Mouse (Mus musculus) lung, embryonic 14.5 days (tissue): ENCODE data around the gene Cyp2s1. TPM values are rescaled to one million over a fixed set of nuclear protein-coding genes. Genes with fewer than 3 reads are reported as not detected.
"Not testable (repeated sequence)": the region's sequence is repeated elsewhere in the genome, so short reads cannot be mapped to it uniquely, and the experiment has no call there.

Experiments
- ATAC-seq: fragments of 200-750 bp; cut with Nextera tagmentation; 2 replicates; pipeline ENCODE4 v1.8.0; 2017; ENCODE audit warnings: mild to moderate bottlenecking, moderate TSS enrichment, moderate library complexity; ENCODE audit not compliant: insufficient read depth
- DNase-seq: peaks from one replicate; pipeline ENCODE4 v3.0.0-alpha.2; 2015
- H3K27ac ChIP-seq: fragments of 300-500 bp; sonication (generic); 2 replicates; pipeline ENCODE4 v1.5.1; 2014; ENCODE audit warnings: low read depth, mild to moderate bottlenecking, moderate library complexity
- H3K27me3 ChIP-seq: fragments of 300-500 bp; sonication (generic); 2 replicates; pipeline ENCODE4 v1.6.1; 2014; ENCODE audit warnings: low read length, control low read depth; ENCODE audit not compliant: insufficient read depth
- H3K36me3 ChIP-seq: fragments of 300-500 bp; sonication (generic); 2 replicates; pipeline ENCODE4 v1.6.1; 2014; ENCODE audit warnings: control low read depth; ENCODE audit not compliant: insufficient read depth
- H3K4me1 ChIP-seq: fragments of 300-500 bp; sonication (generic); 2 replicates; pipeline ENCODE4 v1.6.1; 2014; ENCODE audit warnings: antibody characterized with exemption, control low read depth; ENCODE audit not compliant: insufficient read depth
- H3K4me2 ChIP-seq: fragments of 300-500 bp; sonication (generic); 2 replicates; pipeline ENCODE4 v1.6.1; 2014; ENCODE audit warnings: mild to moderate bottlenecking
- H3K4me3 ChIP-seq: fragments of 300-500 bp; sonication (generic); 2 replicates; pipeline ENCODE4 v1.5.1; 2014; ENCODE audit warnings: low read depth, low read length
- H3K9ac ChIP-seq: fragments of 300-500 bp; sonication (generic); 2 replicates; pipeline ENCODE4 v1.6.1; 2014
- H3K9me3 ChIP-seq: fragments of 300-500 bp; sonication (generic); 2 replicates; pipeline ENCODE4 v1.6.1; 2016; ENCODE audit warnings: low read depth, low read length, control low read depth
- CTCF ChIP-seq: IDR thresholded peaks from 2 replicates; pipeline ENCODE4 v1.5.1; 2016; ENCODE audit warnings: antibody characterized with exemption, low read depth
- WGBS: fragments of 180-500 bp; shearing (Covaris S2); extraction: QIAGEN DNeasy Blood & Tissue Kit; methylation state at CpG from one replicate; pipeline ENCODE4 v1.1.7; 2014; 5-methylcytosine and 5-hydroxymethylcytosine counted together
- polyA plus RNA-seq: library from polyadenylated mRNA; unstranded; fragments of >200 nt; fragmentation: Nextera tagmentation; extraction: Ambion mirVana; gene quantifications from 2 replicates; pipeline ENCODE4 v1.2.1, GENCODE M21; 2014

Gene Cyp2s1
- polyA plus RNA-seq, 1 experiment from 2014 or later, result 3.2 TPM

GRCm38 (mm10) chr7:25801031-25801430, 15.7 kb downstream of the Cyp2s1 start:
- WGBS, result 86% methylated on average over 6 of the region's 6 CpGs
- Histone ChIP-seq H3K4me2 (no peak overlapping the region), H3K36me3 (no peaks in the 10 kb centered on the region), H3K9me3 (0 out of 2 replicates have a peak, but pooled peaks cover 4% of the 10 kb centered on the region), H3K4me3 (no peak overlapping the region), H3K4me1 (0 out of 2 replicates have a peak, but pooled peaks cover 9% of the 10 kb centered on the region), H3K9ac (no peak overlapping the region), H3K27me3 (no peaks in the 10 kb centered on the region), H3K27ac (no peak overlapping the region)
- no peak for TF ChIP-seq CTCF
- no peak for DNase-seq
- no peak for ATAC-seq

GRCm38 (mm10) chr7:25799369-25799768, 17.3 kb downstream of the Cyp2s1 start:
- Histone ChIP-seq H3K36me3 (no peaks in the 10 kb centered on the region), H3K9ac (no peak overlapping the region), H3K9me3 (0 out of 2 replicates have a peak, but pooled peaks cover 4% of the 10 kb centered on the region), H3K4me3 (no peak overlapping the region), H3K27me3 (no peaks in the 10 kb centered on the region), H3K4me1 (0 out of 2 replicates have a peak, but pooled peaks cover 9% of the 10 kb centered on the region), H3K4me2 (no peak overlapping the region), H3K27ac (no peak overlapping the region)
- no peak for TF ChIP-seq CTCF
- ATAC-seq (no peak), DNase-seq (no peak)
- WGBS, result 63% methylated on average over 1 of the region's 1 CpGs

DNA sequence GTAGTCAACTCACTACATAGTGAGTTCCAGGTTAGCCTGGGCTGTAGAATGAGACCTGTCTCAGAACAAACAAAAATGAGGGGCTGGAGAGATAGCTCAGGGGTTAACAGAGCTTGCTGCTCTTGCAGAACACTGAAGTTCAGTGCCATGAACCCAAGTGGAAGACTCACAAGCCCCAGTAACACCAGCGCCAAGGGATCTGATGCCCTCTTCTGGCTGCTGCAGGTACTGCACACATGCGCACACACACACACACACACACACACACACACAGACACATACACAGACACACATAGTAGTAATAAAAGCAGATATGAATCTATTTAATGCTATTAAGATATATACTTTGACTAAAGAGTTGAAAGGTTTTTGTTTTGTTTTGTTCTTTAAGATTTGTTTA, 18.2 kb downstream of the Cyp2s1 start:
- Histone ChIP-seq H3K9ac (no peak overlapping the region), H3K4me1 (0 out of 2 replicates have a peak, but pooled peaks cover 9% of the 10 kb centered on the region), H3K27ac (no peak overlapping the region), H3K9me3 (0 out of 2 replicates have a peak, but pooled peaks cover 4% of the 10 kb centered on the region), H3K4me2 (no peak overlapping the region), H3K4me3 (no peak overlapping the region), H3K27me3 (no peaks in the 10 kb centered on the region), H3K36me3 (no peaks in the 10 kb centered on the region)
- 93% methylated on average over 2 of the region's 2 CpGs for WGBS
- no peak for ATAC-seq
- DNase-seq, result no peak
- peak; percentile 53 for TF ChIP-seq CTCF

DNA sequence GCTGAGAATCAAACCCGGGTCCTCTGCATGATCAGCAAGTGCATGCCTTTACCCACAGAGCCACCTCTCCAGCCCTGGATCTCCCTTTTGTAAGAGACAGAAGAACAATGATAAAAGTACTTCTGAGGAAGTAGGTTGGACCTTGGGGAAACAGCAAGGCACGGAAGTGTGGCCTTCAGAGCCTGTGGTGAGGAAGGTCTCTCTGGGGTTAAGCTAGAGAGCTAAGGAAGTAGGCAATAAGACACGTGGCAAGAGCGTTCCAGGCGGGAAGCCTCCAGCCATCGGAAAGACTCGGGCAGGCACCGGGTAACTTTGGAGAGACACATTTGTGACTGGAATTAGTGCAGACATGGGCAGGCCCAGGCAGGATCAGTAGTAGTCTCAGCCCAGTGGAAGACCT, 21.9 kb downstream of the Cyp2s1 start:
- Histone ChIP-seq H3K9ac (no peak overlapping the region), H3K9me3 (0 out of 2 replicates have a peak, but pooled peaks cover 4% of the 10 kb centered on the region), H3K36me3 (no peaks in the 10 kb centered on the region), H3K27ac (no peak overlapping the region), H3K4me1 (no peaks in the 10 kb centered on the region), H3K4me2 (no peak overlapping the region), H3K27me3 (no peaks in the 10 kb centered on the region), H3K4me3 (no peak overlapping the region)
- 83% methylated on average over 8 of the region's 8 CpGs for WGBS
- TF ChIP-seq CTCF, result no peak
- DNase-seq (no peak), ATAC-seq (no peak)

GRCm38 (mm10) chr7:25793679-25794078, 23.0 kb downstream of the Cyp2s1 start:
- Histone ChIP-seq H3K9ac (no peak overlapping the region), H3K4me1 (no peaks in the 10 kb centered on the region), H3K36me3 (no peaks in the 10 kb centered on the region), H3K27ac (no peak overlapping the region), H3K4me3 (no peak overlapping the region), H3K9me3 (0 out of 2 replicates have a peak, but pooled peaks cover 4% of the 10 kb centered on the region), H3K4me2 (no peak overlapping the region), H3K27me3 (no peaks in the 10 kb centered on the region)
- peak; percentile 14; the same call in 1 of the 2 replicates for TF ChIP-seq CTCF
- ATAC-seq (no peak), DNase-seq (no peak)
- WGBS, result 45% methylated on average over 3 of the region's 3 CpGs

DNA sequence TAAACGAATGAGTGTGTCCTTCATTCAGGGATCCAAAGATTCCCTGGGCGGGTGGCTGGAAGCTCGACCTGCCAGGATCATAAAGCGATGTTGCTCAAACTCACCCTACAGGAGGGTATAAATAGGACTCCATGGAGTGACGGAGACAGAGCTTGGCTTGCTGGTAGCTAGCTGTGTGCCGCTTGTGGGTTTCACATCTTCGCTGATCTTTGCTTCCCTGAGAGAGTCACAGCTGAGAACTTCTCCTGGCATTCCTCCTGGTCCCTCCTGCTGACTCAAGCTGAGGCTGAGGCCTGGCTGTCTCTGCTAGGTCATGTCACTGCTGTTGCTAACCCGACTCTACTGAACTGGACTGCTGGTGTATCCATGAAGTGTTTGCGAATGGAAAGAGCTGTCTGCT, 23.7 kb downstream of the Cyp2s1 start:
- not testable (repeated sequence) for H3K27me3 ChIP-seq, H3K9ac ChIP-seq, H3K4me3 ChIP-seq, ATAC-seq, H3K4me1 ChIP-seq, DNase-seq, H3K9me3 ChIP-seq, H3K36me3 ChIP-seq, H3K27ac ChIP-seq, H3K4me2 ChIP-seq
- WGBS, result 52% methylated on average over 9 of the region's 9 CpGs

- Histone ChIP-seq H3K27ac (no peak overlapping the region), H3K4me1 (no peaks in the 10 kb centered on the region), H3K36me3 (no peaks in the 10 kb centered on the region), H3K9me3 (no peaks in the 10 kb centered on the region), H3K4me3 (no peak overlapping the region), H3K4me2 (no peak overlapping the region), H3K9ac (no peak overlapping the region), H3K27me3 (no peaks in the 10 kb centered on the region)
- 43% methylated on average over 8 of the region's 8 CpGs for WGBS
- TF ChIP-seq CTCF, result no peak
- ATAC-seq (no peak), DNase-seq (peak; percentile 66)
Observed at GRCm38 (mm10) chr7:25790615-25791014, 26.1 kb downstream of the Cyp2s1 start.

DNA sequence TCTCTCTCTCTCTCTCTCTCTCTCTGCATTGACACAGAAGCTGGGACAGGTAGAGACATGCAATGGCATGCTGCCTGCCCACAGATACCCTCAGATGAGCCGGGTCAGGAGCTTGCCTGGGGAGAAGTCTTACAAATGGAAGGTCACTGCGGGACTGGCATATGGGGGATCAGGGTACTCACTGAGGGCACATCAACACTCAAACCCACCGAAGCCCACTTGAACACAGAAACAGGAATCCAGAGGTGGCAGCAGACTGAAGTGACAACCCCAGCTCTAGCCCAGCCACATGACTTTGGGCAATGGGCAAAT, 27.6 kb downstream of the Cyp2s1 start:
- Histone ChIP-seq H3K4me2 (peak overlapping the region; percentile 89), H3K27ac (peak overlapping the region; percentile 22; the same call in 1 of the 2 replicates), H3K27me3 (no peaks in the 10 kb centered on the region), H3K9me3 (no peaks in the 10 kb centered on the region), H3K36me3 (no peaks in the 10 kb centered on the region), H3K9ac (peak overlapping the region; percentile 24), H3K4me3 (peak overlapping the region; percentile 60), H3K4me1 (no peaks in the 10 kb centered on the region)
- 17% methylated on average over 3 of the region's 3 CpGs for WGBS
- DNase-seq, result peak; percentile 10
- no peak for TF ChIP-seq CTCF
- peak; percentile 18; the same call in 1 of the 2 replicates for ATAC-seq
